Mouse (Mus musculus) splenic B cell, adult 2 months (primary cell): ENCODE results near the gene Lbx2.
A peak's percentile ranks its signal among the peaks of the same experiment; 100 is the strongest.

Experiments
- DNase-seq: peaks from one replicate; pipeline ENCODE4 v3.0.0-alpha.2; 2011; ENCODE audit warnings: low read depth, low spot score
- H3K27me3 ChIP-seq: 2 replicates; pipeline ENCODE4 v1.6.1; 2012; ENCODE audit warnings: mild to moderate bottlenecking, low read length, moderate library complexity, mixed read lengths; ENCODE audit not compliant: control insufficient read depth, poor library complexity, insufficient read depth, severe bottlenecking
- H3K36me3 ChIP-seq: 2 replicates; pipeline ENCODE4 v1.6.1; 2012; ENCODE audit warnings: mild to moderate bottlenecking, low read length, moderate library complexity, mixed read lengths; ENCODE audit not compliant: control insufficient read depth, poor library complexity, insufficient read depth, severe bottlenecking

The Lbx2 gene

DNA sequence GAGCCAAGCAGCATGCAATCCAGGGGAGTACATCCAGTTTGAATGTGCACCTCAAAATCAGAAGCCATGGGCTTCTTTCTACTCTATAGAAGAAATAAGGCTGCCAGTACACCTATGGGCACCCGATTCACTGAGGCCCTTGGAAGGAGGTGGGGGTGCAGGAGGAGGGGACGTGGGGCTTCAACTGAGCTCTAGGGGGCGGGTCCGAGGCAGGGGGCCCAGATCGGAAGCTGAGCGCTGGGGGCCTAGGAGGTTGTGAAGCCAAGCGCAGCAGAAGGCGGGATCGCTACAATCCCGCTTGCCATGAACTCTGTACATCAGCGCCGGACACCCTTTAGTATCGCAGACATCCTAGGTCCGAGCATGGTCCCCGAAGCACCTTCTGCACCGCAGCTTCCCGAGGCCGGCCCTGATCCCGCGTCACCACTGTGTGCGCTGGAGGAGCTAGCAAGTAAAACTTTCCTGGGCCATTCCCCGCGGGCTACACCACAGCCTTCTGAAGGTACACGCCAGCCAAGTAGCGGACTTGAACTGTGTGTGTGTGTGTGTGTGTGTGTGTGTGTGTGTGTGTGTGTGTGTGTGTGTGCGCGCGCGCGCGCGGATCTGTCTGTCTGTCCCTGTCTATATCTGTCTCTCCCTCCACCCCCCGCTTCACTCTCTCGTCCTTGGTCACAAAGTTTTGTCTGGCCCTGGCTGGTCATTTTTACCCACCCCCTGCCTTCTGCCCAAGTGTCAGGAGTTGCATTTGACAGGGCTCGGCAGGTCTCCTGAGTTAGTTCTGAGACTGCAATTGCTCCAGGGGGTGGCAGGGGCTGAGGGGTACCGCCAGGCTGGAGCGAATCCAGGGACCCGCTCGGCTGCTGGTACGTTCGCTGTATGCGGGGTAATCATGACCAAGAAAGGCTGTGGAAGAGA, at the start of gene Lbx2:
Gene Lbx2 (plus strand): TSS at position 247 of the 915 bp plus-strand sequence.
- Histone ChIP-seq H3K36me3 (0 out of 2 replicates have a peak, but pooled peaks cover 4% of the 10 kb centered on the region), H3K27me3 (peaks cover 3% of the 10 kb centered on the region)
- no peak for DNase-seq

DNA sequence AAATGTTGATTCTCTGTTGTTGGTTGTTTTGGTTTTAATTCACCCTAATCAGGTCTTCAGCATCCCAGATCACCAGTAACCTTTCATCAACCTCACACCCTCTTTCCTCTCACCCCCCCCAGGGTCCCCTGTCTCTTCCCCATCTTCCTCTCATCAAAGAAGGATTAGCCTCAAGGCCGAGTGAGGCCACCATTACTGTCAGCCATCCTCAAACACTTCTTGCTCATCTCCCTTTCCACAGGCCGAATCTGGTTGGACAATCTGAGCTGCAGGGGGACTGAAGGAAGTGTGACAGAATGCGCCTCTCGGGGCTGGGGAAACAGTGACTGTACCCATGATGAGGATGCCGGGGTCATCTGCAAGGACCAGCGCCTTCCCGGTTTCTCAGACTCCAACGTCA, 49.0 kb upstream of the Lbx2 start:
- no peak for DNase-seq
- Histone ChIP-seq H3K27me3 (no peaks in the 10 kb centered on the region), H3K36me3 (no peaks in the 10 kb centered on the region)

DNA sequence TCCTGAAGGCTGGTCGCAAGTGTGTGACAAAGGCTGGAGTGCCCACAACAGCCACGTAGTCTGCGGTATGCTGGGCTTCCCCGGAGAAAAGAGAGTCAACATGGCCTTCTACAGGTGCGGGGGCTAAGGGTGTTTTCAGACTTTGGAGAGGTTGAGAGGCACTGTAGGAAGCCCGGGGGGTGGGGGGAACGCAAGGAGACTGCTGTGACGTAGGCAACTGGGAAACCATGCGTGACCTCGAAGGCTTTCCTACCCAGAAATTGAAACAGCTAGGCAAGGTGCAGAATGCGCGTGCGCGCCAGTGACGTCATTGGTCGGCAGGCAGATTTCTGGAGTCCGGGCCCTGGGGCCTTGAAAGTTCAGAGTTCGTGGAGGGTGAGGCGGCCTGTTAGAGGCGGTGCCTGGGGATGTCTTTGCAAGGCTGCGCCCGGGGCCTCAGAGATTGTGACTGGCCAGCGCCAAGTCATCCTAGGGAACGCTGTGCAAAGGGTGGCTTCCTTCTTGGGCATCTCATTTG, 47.6 kb upstream of the Lbx2 start:
- DNase-seq = peak; percentile 97
- Histone ChIP-seq H3K27me3 (no peaks in the 10 kb centered on the region), H3K36me3 (no peaks in the 10 kb centered on the region)

DNA sequence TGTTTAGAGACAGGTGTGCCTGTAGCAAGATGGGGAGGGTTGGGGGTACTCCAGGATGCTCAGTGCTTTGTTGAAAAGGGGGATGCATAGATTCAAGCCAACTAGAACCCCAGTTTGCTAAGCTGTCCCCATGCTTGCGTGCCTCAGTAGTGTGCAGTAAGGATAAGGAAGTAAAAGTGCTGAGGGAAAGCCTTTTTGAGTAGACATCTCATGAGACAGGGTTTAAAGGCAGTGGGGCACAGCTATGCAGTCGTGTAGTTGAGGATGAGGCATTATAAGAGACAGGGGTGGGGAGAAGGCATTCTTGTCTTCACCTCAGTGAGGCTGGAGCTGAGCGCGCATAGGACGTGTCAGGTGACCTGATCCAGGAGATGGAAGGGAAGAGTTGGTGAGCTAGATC, 45.6 kb upstream of the Lbx2 start:
- Histone ChIP-seq H3K36me3 (no peaks in the 10 kb centered on the region), H3K27me3 (no peaks in the 10 kb centered on the region)
- no peak for DNase-seq

DNA sequence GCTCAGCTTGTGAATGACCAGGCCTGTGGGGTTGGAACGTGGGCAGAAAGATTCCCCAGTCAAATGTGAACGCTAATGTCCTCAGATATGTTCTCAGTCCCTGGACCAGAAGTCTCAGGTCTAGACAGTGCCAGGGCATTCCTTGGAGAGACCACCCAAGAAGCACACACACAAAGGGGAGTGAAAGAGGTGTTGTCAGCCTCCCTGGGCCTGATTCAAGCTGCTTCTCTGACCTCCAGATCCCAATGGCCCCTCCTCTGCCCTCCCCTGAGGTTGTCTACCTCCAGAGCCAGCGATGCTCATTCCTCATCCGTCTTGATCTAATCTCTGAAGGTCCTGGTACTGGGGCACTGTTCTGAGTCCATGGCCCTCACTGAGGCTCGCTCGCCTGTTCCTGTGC, 42.6 kb upstream of the Lbx2 start:
- no peak for DNase-seq
- Histone ChIP-seq H3K36me3 (no peaks in the 10 kb centered on the region), H3K27me3 (no peaks in the 10 kb centered on the region)

DNA sequence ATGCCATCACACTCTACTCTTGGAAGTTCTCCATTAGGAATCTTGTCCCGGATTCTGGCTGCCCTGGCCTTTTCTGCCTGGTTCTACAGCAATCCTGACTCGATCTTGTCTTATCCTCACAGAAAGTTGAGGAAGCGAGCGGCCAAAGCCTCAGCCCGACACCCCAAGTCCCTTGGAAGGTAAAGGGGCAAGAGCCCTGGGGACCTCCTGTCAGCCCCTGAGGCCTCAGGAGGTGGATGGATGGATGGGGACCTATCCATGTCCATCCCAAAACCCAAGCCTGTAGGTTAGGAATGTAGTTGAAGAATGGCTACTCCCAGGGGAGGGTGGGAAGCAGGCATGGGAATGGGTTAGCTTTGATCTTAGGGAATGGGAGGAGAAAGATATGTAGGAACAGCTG, 42.2 kb upstream of the Lbx2 start:
- no peak for DNase-seq
- Histone ChIP-seq H3K36me3 (no peaks in the 10 kb centered on the region), H3K27me3 (no peaks in the 10 kb centered on the region)

DNA sequence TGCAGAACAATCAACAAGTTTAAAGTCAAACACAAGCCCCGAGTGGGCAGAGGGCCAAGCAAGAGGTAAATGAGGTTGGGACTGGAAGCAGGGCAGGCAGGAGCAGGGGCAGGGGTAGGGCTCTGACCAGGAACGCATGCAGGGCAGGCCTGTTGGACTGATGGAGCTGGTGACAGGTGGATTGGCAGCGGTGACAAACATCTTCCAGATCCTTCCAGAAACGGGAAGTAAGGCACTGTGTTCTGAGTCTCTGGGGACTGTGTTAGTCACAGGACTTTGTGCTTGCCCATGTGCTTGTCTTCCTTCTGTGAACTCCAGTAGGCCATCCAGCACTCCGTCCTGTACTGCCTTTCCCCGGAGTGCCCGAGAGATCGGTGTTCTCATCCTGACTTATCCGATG, 41.4 kb upstream of the Lbx2 start:
- Histone ChIP-seq H3K36me3 (no peaks in the 10 kb centered on the region), H3K27me3 (no peaks in the 10 kb centered on the region)
- peak; percentile 83 for DNase-seq

DNA sequence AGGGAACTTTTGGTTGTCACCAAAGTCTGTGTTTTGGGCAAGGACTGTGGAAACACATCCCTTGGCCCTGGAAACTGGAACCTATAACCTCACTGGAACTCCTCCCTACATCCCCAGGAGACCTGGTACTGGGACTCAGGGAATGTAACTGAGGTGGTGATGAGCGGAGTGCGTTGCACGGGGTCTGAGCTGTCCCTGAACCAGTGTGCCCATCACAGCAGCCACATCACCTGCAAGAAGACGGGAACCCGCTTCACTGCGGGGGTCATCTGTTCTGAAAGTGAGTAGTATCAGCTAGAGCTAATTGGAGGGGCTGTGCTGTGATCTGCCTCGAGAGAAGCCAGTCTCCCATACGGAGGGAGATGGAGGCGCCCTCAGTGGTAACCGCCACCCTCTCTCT, 36.8 kb upstream of the Lbx2 start:
- no peaks in the 10 kb centered on the region for H3K27me3 ChIP-seq
- DNase-seq = no peak
- H3K36me3 ChIP-seq = no peaks in the 10 kb centered on the region; the same call in 1 of the 2 replicates

DNA sequence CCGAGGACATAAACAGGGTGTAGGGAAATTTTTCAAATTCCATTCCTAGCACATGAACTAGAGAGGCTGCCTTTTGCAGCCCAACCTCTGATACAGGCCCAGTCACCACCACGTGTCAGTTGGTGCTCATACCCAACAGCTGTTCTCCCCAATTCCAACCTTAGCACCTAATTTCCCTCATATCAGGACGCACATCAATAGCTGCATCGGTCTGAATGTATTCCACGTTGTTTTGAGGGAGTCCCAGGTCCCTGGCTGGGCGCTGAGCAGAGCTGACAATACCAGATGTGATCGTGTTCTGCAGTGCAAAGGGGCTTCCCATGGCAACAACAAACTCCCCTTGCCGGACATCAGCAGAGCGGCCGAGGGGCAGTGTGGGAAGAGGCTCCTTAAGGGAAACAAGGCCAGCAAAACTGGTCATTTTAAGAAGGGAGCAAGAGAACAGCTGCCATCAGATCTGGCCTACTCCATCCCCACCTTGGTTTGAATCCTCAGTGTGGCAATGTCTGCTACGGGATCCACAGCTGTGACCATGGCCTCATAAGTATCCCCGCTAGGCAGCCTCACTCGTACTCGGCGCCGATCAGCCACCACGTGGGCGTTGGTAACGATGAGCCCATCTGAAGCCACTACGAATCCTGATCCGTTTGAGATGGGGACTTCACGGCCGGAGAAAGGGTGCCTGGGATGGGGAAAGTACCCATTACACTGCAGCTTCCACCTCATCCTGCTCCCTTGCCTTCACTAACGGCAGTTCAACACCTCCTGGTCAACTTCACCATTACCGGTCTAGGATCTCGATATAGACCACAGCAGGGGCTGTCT, 32.8 kb upstream of the Lbx2 start:
- DNase-seq = peak; percentile 55
- Histone ChIP-seq H3K27me3 (no peaks in the 10 kb centered on the region), H3K36me3 (peaks cover 6% of the 10 kb centered on the region)

DNA sequence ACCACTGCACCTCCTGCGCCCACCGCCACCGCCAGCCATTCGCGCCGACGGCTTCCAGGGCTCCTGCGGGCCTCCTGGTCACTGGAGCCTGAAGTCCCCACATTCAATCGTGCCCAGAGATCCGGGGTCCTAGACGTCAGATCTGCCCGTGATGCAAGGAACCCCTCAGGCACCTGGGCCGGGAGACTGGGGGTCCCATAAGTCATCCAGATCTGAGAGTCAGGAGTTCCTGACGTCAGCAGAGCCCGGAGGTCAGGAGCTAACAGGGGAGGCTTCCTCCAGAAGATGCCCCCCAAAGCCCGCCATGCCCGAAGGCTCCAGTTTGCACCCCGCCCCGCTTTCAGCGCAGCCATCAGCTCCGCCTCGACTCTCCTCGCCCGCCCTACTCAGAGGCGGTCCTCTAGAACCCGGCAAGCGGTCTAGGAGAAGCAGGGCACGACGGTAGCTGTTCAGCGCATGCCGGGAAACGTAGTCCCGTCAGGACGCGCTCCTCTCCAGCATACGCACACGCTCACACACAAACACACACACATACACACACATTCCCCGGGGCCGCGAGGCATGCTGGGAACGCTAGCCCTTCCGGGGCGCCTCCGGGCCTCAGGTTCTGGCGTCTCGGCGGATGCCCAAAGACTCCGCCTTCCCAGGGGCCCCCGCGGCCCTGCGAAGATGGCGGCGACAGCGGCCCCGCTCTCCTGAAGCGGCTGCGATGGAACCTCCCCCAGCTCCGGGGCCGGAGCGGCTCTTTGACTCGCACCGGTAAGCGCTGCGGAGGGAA, 31.9 kb upstream of the Lbx2 start, which contains the start of gene Aup1:
Gene Aup1 (plus strand): TSS at position 448 of the 778 bp plus-strand sequence.
- DNase-seq = peak; percentile 99

DNA sequence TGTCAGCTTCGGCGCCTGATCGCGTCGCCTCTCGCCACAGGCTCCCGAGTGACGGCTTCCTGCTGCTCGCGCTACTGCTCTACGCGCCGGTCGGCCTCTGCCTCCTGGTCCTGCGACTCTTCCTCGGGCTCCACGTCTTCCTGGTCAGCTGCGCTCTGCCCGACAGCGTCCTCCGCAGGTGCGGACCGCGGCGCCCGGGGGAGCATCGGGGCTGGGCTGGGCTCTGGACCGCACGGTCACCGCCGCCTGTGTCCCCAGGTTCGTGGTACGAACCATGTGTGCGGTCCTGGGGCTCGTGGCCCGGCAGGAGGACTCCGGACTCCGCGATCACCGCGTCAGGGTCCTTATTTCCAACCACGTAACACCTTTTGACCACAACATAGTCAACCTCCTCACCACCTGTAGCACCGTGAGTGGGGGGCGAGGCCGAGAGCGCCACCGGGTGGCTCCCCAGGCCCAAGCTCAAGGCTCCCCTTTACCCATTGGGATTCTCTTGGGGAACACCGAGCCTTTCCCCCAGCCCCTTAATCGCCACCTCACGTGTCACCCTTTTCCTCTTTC, 31.2 kb upstream of the Lbx2 start, which contains the start of gene Htra2:
Gene Htra2 (minus strand): TSS at position 403 of the 561 bp plus-strand sequence.
- Histone ChIP-seq H3K36me3 (peaks cover 6% of the 10 kb centered on the region), H3K27me3 (no peaks in the 10 kb centered on the region)
- DNase-seq = peak; percentile 46

More for the DNA sequence above, 31.9 kb upstream of the Lbx2 start, which contains the start of gene Aup1:
- no peaks in the 10 kb centered on the region for H3K27me3 ChIP-seq
- peaks cover 6% of the 10 kb centered on the region for H3K36me3 ChIP-seq

DNA sequence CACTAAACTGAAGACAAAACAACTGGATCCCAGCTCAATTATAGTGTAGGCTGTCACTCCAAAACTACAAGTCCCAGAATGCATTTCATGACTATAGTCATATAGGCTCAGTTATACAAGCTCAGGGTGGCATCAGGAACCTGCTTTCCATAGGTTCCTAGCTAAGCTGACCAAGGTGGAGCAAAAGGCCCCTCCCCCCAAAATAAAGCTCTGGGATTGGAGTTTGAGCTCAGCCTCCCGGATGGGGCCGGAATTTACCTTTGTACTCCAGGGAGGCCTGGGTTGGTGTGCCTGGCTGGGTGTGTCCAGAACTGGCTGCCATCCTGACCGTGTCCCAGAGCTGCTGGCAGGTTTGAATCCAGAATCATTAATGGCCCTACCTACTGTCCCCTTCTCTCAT, 28.4 kb upstream of the Lbx2 start, which contains the start of gene Dqx1:
Gene Dqx1 (plus strand): TSS at position 55 of the 400 bp plus-strand sequence.
- DNase-seq = no peak
- Histone ChIP-seq H3K27me3 (no peaks in the 10 kb centered on the region), H3K36me3 (peaks cover 6% of the 10 kb centered on the region)

DNA sequence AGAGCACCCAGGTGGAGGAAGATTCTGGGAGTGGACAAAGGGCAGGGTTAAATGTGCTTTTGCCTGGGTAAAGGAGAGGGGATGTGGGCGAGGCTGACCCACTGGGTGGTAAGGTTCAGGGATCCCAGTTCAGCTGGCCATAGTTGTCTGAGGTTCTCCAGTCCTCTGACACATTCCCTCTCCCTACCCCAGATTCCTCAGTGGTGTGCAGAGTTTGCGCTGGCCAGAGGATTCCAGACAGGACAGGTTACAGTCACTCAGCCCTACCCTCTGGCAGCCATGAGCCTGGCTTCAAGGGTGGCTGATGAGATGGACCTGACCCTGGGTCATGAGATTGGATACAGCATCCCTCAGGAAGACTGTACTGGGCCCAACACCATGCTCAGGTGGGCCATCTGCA, 27.4 kb upstream of the Lbx2 start:
- H3K36me3 ChIP-seq = peaks cover 6% of the 10 kb centered on the region
- DNase-seq = no peak
- no peaks in the 10 kb centered on the region for H3K27me3 ChIP-seq

DNA sequence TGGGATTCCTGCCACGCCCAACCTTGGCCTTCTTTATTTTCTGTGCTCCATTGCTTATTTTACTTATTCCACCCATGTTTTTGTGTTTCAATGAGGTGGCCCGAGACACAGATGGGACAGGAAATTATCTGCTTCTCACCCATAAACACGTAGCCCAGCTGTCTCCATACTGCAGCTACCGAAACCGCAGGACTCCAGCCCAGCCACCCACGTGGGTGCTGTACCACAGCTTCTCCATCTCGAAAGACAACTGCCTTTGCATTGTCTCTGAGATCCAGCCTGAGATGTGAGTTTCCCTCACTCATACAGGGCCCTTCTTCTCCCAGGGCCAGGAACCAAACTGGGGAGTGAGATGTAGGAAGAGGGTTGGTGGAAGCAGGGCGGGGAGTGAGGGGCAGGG, 20.2 kb upstream of the Lbx2 start:
- Histone ChIP-seq H3K27me3 (peaks cover 5% of the 10 kb centered on the region), H3K36me3 (no peaks in the 10 kb centered on the region)
- peak; percentile 27 for DNase-seq
